Mouse (Mus musculus) limb, embryonic 13.5 days (tissue): Measurements from ENCODE around the gene Copb1. TPM values are rescaled to one million over a fixed set of nuclear protein-coding genes. Genes with fewer than 3 reads are reported as not detected.

Source experiments
- ATAC-seq: fragments of 200-750 bp; cut with Nextera tagmentation; 2 replicates; pipeline ENCODE4 v1.8.0; 2017; ENCODE audit warnings: low read depth, moderate number of reproducible peaks, moderate TSS enrichment; ENCODE audit not compliant: low FRiP score
- H3K27ac ChIP-seq: fragments of 300-500 bp; sonication (generic); 2 replicates; pipeline ENCODE4 v1.5.1; 2015; ENCODE audit warnings: inconsistent platforms, mild to moderate bottlenecking, moderate library complexity
- H3K27me3 ChIP-seq: fragments of 300-500 bp; sonication (generic); 2 replicates; pipeline ENCODE4 v1.6.1; 2015; ENCODE audit warnings: mild to moderate bottlenecking, inconsistent platforms
- H3K36me3 ChIP-seq: fragments of 300-500 bp; sonication (generic); 2 replicates; pipeline ENCODE4 v1.6.1; 2015; ENCODE audit warnings: inconsistent platforms, mild to moderate bottlenecking, moderate library complexity
- H3K4me1 ChIP-seq: fragments of 300-500 bp; sonication (generic); 2 replicates; pipeline ENCODE4 v1.6.1; 2015; ENCODE audit warnings: inconsistent platforms
- H3K4me2 ChIP-seq: fragments of 300-500 bp; sonication (generic); replicated peaks from 2 replicates; pipeline ENCODE4 v1.6.1; 2015; ENCODE audit warnings: inconsistent platforms, mild to moderate bottlenecking, moderate library complexity
- H3K4me3 ChIP-seq: fragments of 300-500 bp; sonication (generic); 2 replicates; pipeline ENCODE4 v1.5.1; 2015; ENCODE audit warnings: moderate library complexity, mild to moderate bottlenecking, inconsistent platforms
- H3K9ac ChIP-seq: fragments of 300-500 bp; sonication (generic); 2 replicates; pipeline ENCODE4 v1.6.1; 2015; ENCODE audit warnings: mild to moderate bottlenecking, inconsistent platforms
- H3K9me3 ChIP-seq: fragments of 300-500 bp; sonication (generic); 2 replicates; pipeline ENCODE4 v1.6.1; 2016; ENCODE audit warnings: inconsistent platforms
- WGBS: fragments of 180-500 bp; shearing (Covaris S2); methylation state at CpG from one replicate; pipeline ENCODE4 v1.1.7; 2015; 5-methylcytosine and 5-hydroxymethylcytosine counted together
- polyA plus RNA-seq: library from polyadenylated mRNA; unstranded; fragments of >200 nt; fragmentation: Nextera tagmentation; extraction: Ambion mirVana; gene quantifications from 2 replicates; pipeline ENCODE4 v1.2.1, GENCODE M21; 2015

The Copb1 gene
- polyA plus RNA-seq, 1 experiment from 2014 or later, result 143 TPM

DNA sequence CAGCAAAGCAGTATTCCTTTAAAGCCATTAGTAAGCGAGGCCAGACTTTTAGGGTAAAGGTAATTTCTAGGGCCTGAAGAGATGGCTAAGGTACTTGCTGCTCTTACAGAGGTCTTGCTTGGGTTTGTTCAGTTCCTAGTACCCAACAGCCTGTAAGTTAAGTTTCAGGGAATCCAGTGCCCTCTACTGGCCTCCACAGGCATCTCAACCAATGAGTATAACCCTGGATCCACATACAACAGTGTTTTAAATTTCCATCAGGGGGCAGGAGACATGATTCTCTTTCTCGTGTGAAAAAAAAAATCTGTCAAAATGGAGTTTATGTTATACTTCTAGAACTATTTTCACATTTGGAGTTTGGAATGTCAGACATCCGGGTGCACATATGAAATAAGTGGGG lies 27.2 kb upstream of the Copb1 start:
- no peak overlapping the region for H3K27ac ChIP-seq
- H3K9ac ChIP-seq, result no peak overlapping the region
- no peak overlapping the region for H3K4me2 ChIP-seq
- H3K36me3 ChIP-seq, result no peaks in the 10 kb centered on the region
- 57% methylated on average over 3 of the region's 3 CpGs for WGBS
- no peaks in the 10 kb centered on the region; the same call in 1 of the 2 replicates for H3K9me3 ChIP-seq
- H3K27me3 ChIP-seq, result no peaks in the 10 kb centered on the region
- 0 out of 2 replicates have a peak, but pooled peaks cover 3% of the 10 kb centered on the region for H3K4me1 ChIP-seq
- ATAC-seq, result no peak
- no peak overlapping the region for H3K4me3 ChIP-seq

DNA sequence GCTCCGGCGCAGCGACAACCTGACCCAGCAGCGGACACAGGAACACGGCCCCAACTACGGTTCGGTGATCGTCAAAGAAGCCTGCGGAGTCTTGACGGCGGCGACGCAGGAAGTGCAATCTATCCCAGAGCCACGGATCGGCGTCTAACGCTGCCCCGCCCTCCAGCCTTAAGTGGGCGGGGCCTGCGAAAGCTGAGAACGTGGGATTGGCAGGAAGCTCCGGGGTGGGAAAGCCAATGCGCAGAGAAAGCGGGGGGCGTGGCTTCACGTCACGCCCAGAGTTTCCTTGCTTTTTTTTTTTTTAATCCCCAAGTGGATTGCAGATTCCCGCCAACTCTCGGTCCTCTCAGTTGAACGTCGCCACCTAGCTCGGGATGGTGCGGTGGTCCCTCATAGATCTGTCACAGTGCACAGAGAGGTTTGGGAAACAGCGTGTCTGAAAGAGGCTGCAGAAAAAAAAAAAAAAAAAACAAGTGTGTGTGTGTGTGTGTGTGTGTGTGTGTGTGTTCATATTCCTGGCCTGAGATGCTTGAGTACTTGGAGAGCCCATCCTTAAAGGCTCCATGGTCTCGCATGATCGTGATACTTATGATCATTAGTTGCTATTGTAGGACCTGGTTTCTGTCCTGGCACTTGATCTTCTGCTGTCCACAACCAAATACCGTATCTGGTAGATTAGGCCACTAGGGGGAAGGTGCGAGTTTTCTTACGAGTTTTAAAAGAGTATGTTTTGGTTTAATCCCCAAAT lies 21.7 kb upstream of the Copb1 start, which contains the start of gene Psma1:
Gene Psma1 (minus strand): TSS at position 114 of the 748 bp plus-strand sequence.
- WGBS, result under 1% methylated on average over 39 of the region's 39 CpGs
- peaks cover 27% of the 10 kb centered on the region for H3K36me3 ChIP-seq
- H3K9ac ChIP-seq, result peak within 1 kb of the TSS; percentile 86
- H3K4me2 ChIP-seq, result peak within 1 kb of the TSS; percentile 93
- ATAC-seq, result peak; percentile 92
- no peaks in the 10 kb centered on the region for H3K9me3 ChIP-seq
- no peaks in the 10 kb centered on the region for H3K27me3 ChIP-seq
- H3K27ac ChIP-seq, result peak within 1 kb of the TSS; percentile 11; the same call in 1 of the 2 replicates
- H3K4me1 ChIP-seq, result peaks cover 13% of the 10 kb centered on the region
- peak within 1 kb of the TSS; percentile 71 for H3K4me3 ChIP-seq

DNA sequence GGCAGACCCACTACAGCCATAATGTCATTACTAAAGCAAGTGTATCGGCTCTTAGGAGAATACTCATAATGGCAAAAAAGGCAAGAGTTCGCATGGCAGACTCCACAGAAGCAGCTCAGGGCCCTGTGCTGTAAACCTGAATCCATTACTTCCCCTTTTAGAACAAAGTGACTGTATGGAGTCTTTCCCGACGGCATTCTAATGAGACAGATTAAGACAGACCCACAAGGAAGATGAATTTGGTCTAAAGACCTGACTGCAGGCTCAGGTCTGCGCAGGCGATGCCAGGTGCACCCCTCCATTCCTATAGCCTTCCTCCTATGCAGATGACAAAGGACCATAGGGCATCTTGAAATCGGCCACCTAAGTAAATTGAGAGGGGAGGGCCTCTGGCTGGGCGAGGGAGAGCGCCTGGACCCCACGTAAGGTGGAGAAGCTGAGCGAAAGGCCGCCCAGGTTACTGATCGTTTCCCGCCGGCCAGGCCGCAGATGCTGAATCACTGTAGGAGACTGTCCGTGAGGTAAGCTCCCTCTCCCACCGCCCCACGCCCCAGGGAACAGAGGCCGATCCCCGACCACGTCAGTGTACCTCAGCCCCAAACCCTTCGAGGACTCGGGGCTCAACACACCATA lies 21.0 kb upstream of the Copb1 start:
- no peaks in the 10 kb centered on the region for H3K9me3 ChIP-seq
- H3K9ac ChIP-seq, result peak overlapping the region; percentile 86
- H3K4me1 ChIP-seq, result peaks cover 13% of the 10 kb centered on the region
- H3K27me3 ChIP-seq, result no peaks in the 10 kb centered on the region
- peak overlapping the region; percentile 71 for H3K4me3 ChIP-seq
- 0 out of 2 replicates have a peak overlapping the region, but pooled peaks have one; percentile 11 for H3K27ac ChIP-seq
- ATAC-seq, result no peak; the same call in 1 of the 2 replicates
- WGBS, result 1% methylated on average over 24 of the region's 24 CpGs
- H3K4me2 ChIP-seq, result peak overlapping the region; percentile 93
- peaks cover 33% of the 10 kb centered on the region for H3K36me3 ChIP-seq

DNA sequence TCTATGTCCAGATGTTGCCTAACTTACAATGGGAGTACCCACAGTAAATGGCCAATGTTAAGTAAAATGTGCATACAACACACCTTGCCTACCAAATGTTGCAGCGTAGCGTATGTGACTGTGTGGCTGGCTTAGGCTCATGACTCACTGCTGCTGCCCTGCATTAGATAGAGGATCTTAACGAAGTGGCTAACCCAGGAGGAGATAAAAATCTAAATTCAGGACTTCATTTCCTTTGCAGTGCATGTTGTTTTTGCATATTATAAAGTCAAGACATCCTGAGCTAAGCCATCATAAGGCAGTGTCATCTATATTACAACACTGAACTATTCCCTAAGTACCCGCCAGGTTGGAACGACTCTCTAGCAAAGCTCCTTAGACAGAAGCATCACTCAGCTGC lies 13.9 kb upstream of the Copb1 start:
- 96% methylated on average over 5 of the region's 5 CpGs for WGBS
- no peak for ATAC-seq
- Histone ChIP-seq H3K27ac (no peak overlapping the region), H3K4me2 (no peak overlapping the region), H3K4me1 (no peaks in the 10 kb centered on the region), H3K27me3 (no peaks in the 10 kb centered on the region), H3K4me3 (no peak overlapping the region), H3K9ac (no peak overlapping the region), H3K36me3 (peaks cover 87% of the 10 kb centered on the region), H3K9me3 (peaks cover 6% of the 10 kb centered on the region; the same call in 1 of the 2 replicates)

DNA sequence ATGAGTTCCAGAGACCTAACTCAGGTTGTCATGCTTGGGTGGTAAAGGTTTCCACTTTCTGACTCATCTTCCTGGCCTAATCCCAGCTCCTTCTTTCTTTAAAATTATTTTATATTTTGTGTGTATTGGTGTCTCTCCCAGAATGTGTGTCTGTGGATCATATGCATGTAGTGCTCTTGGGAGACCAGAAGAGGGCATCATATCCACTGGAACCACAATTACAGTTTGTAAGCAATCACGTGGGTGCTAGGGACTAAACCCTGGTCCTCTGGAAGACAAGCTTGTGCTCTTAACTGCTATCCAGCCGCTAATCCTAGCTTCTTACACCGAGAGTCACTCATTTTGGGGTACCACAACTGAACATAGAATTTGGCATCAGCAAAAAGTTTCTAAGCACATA lies 2.8 kb downstream of the Copb1 start:
- H3K4me2 ChIP-seq, result no peak overlapping the region
- H3K9me3 ChIP-seq, result no peaks in the 10 kb centered on the region
- H3K4me3 ChIP-seq, result no peak overlapping the region
- no peak for ATAC-seq
- no peak overlapping the region for H3K9ac ChIP-seq
- peaks cover 46% of the 10 kb centered on the region for H3K36me3 ChIP-seq
- H3K27ac ChIP-seq, result no peak overlapping the region
- no peaks in the 10 kb centered on the region for H3K27me3 ChIP-seq
- WGBS, result 91% methylated on average over 3 of the region's 3 CpGs
- peaks cover 9% of the 10 kb centered on the region for H3K4me1 ChIP-seq

DNA sequence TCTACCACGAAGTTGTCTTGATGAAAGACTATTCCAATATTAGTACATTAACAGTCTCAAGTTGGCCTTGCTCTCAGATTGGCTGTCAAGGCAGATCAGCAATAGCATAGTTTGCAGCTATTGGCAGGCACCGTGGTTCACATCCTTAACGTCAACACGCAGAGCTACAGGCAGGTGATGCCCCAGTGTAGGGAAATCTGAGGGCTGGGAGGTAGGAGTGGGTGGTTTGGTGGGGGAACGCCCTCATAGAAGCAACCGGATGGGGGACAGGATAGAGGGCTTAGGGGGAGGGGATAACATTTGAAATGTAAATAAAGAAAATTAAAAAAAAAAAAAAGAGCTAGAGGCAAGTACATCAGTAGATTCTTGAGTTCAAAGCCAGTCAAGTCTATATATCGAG lies 20.5 kb downstream of the Copb1 start:
- Histone ChIP-seq H3K4me3 (no peak overlapping the region), H3K9me3 (no peaks in the 10 kb centered on the region), H3K4me1 (no peaks in the 10 kb centered on the region), H3K9ac (no peak overlapping the region), H3K4me2 (no peak overlapping the region), H3K27ac (no peak overlapping the region), H3K27me3 (no peaks in the 10 kb centered on the region), H3K36me3 (peaks cover 68% of the 10 kb centered on the region)
- no peak for ATAC-seq
- WGBS, result 86% methylated on average over 7 of the region's 7 CpGs

DNA sequence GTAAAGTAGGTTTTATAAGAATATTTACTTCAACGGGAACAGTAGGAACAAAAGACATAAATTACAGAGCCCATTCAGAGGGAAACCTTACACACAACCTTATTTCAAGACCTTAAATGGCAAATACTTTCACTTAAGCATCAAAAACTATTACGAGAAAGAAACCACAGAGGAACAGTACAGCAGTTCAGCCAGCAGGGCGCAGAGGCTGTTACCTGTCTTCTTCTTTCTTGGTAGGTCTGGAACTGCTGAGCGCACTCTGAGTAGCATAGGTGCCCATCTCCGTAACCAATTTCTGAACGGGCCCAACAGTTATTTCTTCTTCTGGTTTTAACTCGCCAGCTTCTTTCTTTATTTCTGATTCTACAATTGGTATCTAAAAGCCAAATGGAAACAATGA lies 21.5 kb downstream of the Copb1 start:
- no peak for ATAC-seq
- Histone ChIP-seq H3K27ac (no peak overlapping the region), H3K4me1 (no peaks in the 10 kb centered on the region), H3K9ac (no peak overlapping the region), H3K4me3 (no peak overlapping the region), H3K27me3 (no peaks in the 10 kb centered on the region), H3K9me3 (no peaks in the 10 kb centered on the region), H3K4me2 (no peak overlapping the region), H3K36me3 (peaks cover 70% of the 10 kb centered on the region)
- 89% methylated on average over 7 of the region's 7 CpGs for WGBS

DNA sequence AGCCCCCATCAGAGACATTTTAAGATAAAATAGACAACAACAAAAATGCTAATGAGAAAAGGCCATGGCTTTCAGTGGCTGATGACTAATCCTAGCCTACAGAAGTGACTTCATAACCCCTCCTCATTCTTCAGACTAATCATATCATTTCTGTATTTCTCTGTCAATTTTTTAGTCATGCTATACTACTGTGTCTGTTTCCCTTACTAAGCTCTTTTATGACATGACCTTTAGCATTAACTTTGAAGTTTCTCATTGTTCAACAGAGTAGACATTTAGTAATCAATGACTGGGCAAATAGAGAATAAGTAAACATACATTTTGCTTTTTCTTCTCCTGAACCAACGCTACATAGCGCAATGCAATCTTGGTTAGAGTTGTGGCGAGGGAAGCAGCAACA lies 22.7 kb downstream of the Copb1 start:
- Histone ChIP-seq H3K27ac (no peak overlapping the region), H3K9ac (no peak overlapping the region), H3K4me1 (no peaks in the 10 kb centered on the region), H3K27me3 (no peaks in the 10 kb centered on the region), H3K4me3 (no peak overlapping the region), H3K36me3 (peaks cover 69% of the 10 kb centered on the region), H3K9me3 (no peaks in the 10 kb centered on the region), H3K4me2 (no peak overlapping the region)
- 92% methylated on average over 3 of the region's 3 CpGs for WGBS
- ATAC-seq, result no peak

DNA sequence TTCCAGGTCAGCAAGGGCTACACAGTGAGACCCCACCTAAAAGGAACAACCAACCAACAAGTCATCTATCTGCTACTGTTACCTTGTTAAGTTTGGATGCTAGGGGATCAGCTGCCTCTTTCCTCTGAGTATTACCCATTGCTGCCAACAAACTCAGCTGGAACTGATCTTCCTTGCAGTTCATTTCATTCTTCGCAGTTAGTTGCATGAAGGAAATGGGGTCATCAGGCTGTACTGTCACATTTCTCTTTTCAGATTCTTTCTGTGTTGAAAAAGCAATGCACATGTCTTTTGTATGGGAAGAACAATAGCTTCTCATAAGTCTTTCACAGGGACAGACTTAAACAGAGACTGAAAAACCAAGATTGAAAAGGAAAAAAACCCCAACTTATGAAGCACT lies 28.0 kb downstream of the Copb1 start:
- Histone ChIP-seq H3K9ac (no peak overlapping the region), H3K9me3 (no peaks in the 10 kb centered on the region; the same call in 1 of the 2 replicates), H3K4me3 (no peak overlapping the region), H3K27ac (no peak overlapping the region), H3K36me3 (peaks cover 57% of the 10 kb centered on the region), H3K4me2 (no peak overlapping the region), H3K27me3 (no peaks in the 10 kb centered on the region), H3K4me1 (no peaks in the 10 kb centered on the region)
- WGBS, result 96% methylated on average over 1 of the region's 1 CpGs
- ATAC-seq, result no peak

DNA sequence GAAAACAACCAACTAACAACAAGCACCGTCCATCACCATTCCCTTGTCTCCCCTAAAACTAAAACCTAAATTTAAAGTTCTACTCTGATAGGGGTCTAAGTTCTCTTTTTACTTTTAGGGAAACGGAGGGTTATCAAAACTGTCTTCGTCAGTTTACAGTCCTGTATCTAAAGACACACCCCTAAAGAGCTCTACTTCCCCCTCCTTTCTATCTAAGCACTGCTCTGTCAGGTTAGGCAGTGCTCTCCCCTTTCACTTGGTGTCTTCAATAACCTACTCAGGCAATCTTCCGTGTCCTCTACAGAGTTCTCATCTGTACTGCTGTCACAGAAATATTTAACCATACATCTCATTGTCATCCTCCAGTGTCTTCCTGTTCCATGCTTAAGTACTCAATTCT lies 34.1 kb downstream of the Copb1 start:
- Histone ChIP-seq H3K9me3 (no peaks in the 10 kb centered on the region; the same call in 1 of the 2 replicates), H3K4me2 (no peak overlapping the region), H3K27ac (no peak overlapping the region), H3K27me3 (no peaks in the 10 kb centered on the region), H3K9ac (no peak overlapping the region), H3K36me3 (peaks cover 59% of the 10 kb centered on the region), H3K4me3 (no peak overlapping the region), H3K4me1 (no peaks in the 10 kb centered on the region)
- WGBS, result 93% methylated on average over 4 of the region's 4 CpGs
- no peak for ATAC-seq

DNA sequence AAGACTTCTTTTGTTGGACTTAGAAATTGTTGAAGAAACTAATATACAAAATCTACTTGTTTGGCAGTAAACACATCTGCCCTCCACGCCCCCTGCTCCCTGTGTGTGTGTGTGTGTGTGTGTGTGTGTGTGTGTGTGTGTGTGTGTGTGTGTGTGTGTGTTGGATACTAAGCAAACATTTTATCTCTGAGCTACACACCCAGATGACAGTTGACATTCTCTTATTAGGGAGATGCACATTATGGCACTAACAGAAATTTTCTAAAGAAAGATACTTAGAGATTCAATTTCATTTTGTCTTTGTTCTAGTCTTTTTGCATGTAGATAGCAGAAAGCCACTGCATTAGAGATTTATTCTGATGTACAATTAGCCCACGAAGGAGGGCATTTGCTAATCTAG lies 37.6 kb downstream of the Copb1 start:
- ATAC-seq, result no peak
- peaks cover 71% of the 10 kb centered on the region for H3K36me3 ChIP-seq
- H3K4me2 ChIP-seq, result no peak overlapping the region
- no peak overlapping the region for H3K4me3 ChIP-seq
- no peaks in the 10 kb centered on the region for H3K4me1 ChIP-seq
- no peak overlapping the region for H3K27ac ChIP-seq
- no peaks in the 10 kb centered on the region for H3K27me3 ChIP-seq
- no peaks in the 10 kb centered on the region for H3K9me3 ChIP-seq
- 93% methylated on average over 2 of the region's 2 CpGs for WGBS
- H3K9ac ChIP-seq, result no peak overlapping the region

DNA sequence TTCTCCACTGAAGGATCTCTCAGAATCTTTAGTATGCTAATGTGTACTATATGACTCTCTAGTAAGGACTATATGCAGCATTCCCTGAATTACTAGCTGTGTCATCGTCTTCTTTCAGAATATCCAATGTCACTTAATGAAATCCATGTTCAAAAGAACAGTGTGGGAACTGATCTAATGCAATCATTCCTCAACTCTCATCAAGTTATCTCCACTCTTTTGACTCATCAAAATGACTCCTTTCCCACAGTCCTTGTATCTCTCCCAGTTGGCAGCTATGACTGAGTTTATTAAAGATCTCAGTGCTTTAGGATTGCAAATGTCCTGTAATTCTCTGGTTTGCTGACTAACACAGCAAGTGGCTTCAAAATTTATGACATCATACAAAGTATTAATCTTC lies 40.1 kb downstream of the Copb1 start:
- Histone ChIP-seq H3K4me1 (no peaks in the 10 kb centered on the region), H3K9me3 (no peaks in the 10 kb centered on the region), H3K27ac (no peak overlapping the region), H3K4me2 (no peak overlapping the region), H3K9ac (no peak overlapping the region), H3K4me3 (no peak overlapping the region), H3K36me3 (peaks cover 56% of the 10 kb centered on the region), H3K27me3 (no peaks in the 10 kb centered on the region)
- 91% methylated on average over 1 of the region's 1 CpGs for WGBS
- no peak for ATAC-seq
